ENCODE assay signal across 10 mouse cellular contexts in the genomic region with DNA sequence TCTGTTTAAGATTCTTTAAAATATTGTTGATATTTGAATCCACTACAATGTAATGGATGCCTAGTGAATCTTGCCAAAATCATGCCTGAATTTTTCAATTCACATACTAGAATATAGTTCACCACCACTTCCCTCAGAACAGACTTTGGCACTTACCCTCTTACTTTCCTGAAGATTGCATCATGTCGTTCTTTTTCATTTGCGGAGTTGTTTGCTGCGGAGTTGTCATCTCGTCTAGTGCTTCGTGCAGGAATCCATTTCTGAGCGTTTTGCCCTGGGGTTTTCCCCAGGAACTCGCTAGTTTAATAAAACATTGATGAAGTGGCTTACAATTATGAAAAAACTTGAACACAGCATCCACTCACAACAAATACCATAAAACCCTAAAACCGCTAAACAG. TPM values are rescaled to one million over a fixed set of nuclear protein-coding genes. Genes with fewer than 3 reads are reported as not detected.
DNase-seq lines count a peak whose midpoint lies in the region; ATAC-seq and TF ChIP-seq lines count a peak whose summit lies in the region.
"Had no signal": no experiment of that assay in that cellular context is flagged by ENCODE, and none has a peak within 500 bp of the region (broad histone marks: within the 10 kb centered on the region; RNA-seq: fewer than 3 reads in every experiment).

No protein-coding gene starts in this region.

- DNase-seq in lung, postnatal 10 days, result no peak
- no peak for DNase-seq in intestine, embryonic 14.5 days (ENCODE audit: low spot score)
- DNase-seq in layer of hippocampus, adult 11-12 months (ENCODE audit: low spot score), result no peak
- no peak for DNase-seq in urinary bladder, postnatal 36 days (ENCODE audit: low spot score in 2 of 2)
- DNase-seq in adrenal gland, postnatal 14 days, result no peak
- DNase-seq: cerebellum, postnatal 10 days had no signal

- H3K4me3 ChIP-seq in lung, embryonic 15.5 days, result no peak overlapping the region
- peak overlapping the region; percentile 96; the same call in 1 of the 2 replicates for H3K4me3 ChIP-seq in embryonic facial prominence, embryonic 12.5 days
- peak overlapping the region; percentile 94 for H3K4me3 ChIP-seq in intestine, embryonic 14.5 days (ENCODE audit: low read depth, low read length)
- H3K4me3 ChIP-seq in myocyte, result peak overlapping the region; percentile 96

- H3K27me3 ChIP-seq in lung, embryonic 15.5 days, result no peaks in the 10 kb centered on the region
- H3K27me3 ChIP-seq in embryonic facial prominence, embryonic 12.5 days, result no peaks in the 10 kb centered on the region
- no peaks in the 10 kb centered on the region for H3K27me3 ChIP-seq in intestine, embryonic 14.5 days (replicated peaks; ENCODE audit: control insufficient read depth, insufficient read depth, low read length)
- no peaks in the 10 kb centered on the region for H3K27me3 ChIP-seq in myocyte (ENCODE audit: control insufficient read depth, insufficient read depth, insufficient read length)

- no peak overlapping the region for H3K27ac ChIP-seq in lung, embryonic 15.5 days
- H3K27ac ChIP-seq in embryonic facial prominence, embryonic 12.5 days, result no peak overlapping the region
- no peak overlapping the region for H3K27ac ChIP-seq in intestine, embryonic 14.5 days (ENCODE audit: low read depth)

- H3K9ac ChIP-seq in lung, embryonic 15.5 days, result no peak overlapping the region
- H3K9ac ChIP-seq in embryonic facial prominence, embryonic 12.5 days, result no peak overlapping the region
- no peak overlapping the region for H3K9ac ChIP-seq in intestine, embryonic 14.5 days (ENCODE audit: low read length)

- peaks cover 61% of the 10 kb centered on the region for H3K36me3 ChIP-seq in lung, embryonic 15.5 days
- H3K36me3 ChIP-seq in embryonic facial prominence, embryonic 12.5 days, result peaks cover 60% of the 10 kb centered on the region
- H3K36me3 ChIP-seq in intestine, embryonic 14.5 days (ENCODE audit: control insufficient read depth, insufficient read depth, low read length), result peaks cover 67% of the 10 kb centered on the region
- peaks cover 67% of the 10 kb centered on the region for H3K36me3 ChIP-seq in myocyte (ENCODE audit: control insufficient read depth, insufficient read depth)

- WGBS in lung, embryonic 15.5 days, result 71% methylated on average over 8 of the region's 8 CpGs
- 91% methylated on average over 8 of the region's 8 CpGs for WGBS in embryonic facial prominence, embryonic 12.5 days
- 84% methylated on average over 8 of the region's 8 CpGs for WGBS in intestine, embryonic 14.5 days

- ATAC-seq in lung, embryonic 15.5 days (ENCODE audit: borderline replicate concordance, extremely low read depth, low FRiP score, low TSS enrichment), result no peak
- no peak for ATAC-seq in embryonic facial prominence, embryonic 12.5 days (ENCODE audit: insufficient number of reproducible peaks, insufficient read depth, low FRiP score, low TSS enrichment)
- no peak for ATAC-seq in intestine, embryonic 14.5 days (replicated peaks; ENCODE audit: low FRiP score, low TSS enrichment, low read depth)
- ATAC-seq: activated CD4-positive, CD25-positive, alpha-beta regulatory T cell, adult 4 months had no signal

- no peaks in the 10 kb centered on the region for H3K9me3 ChIP-seq in lung, embryonic 15.5 days
- no peaks in the 10 kb centered on the region for H3K9me3 ChIP-seq in embryonic facial prominence, embryonic 12.5 days
- H3K9me3 ChIP-seq in intestine, embryonic 14.5 days (ENCODE audit: control insufficient read depth, low read length), result no peaks in the 10 kb centered on the region

- H3ac ChIP-seq in myocyte (ENCODE audit: control insufficient read depth, insufficient read length), result no peak overlapping the region

- peak overlapping the region; percentile 83 for H3K4me2 ChIP-seq in lung, embryonic 15.5 days
- peak overlapping the region; percentile 88 for H3K4me2 ChIP-seq in embryonic facial prominence, embryonic 12.5 days (replicated peaks)
- peak overlapping the region; percentile 82 for H3K4me2 ChIP-seq in intestine, embryonic 14.5 days (ENCODE audit: low read length)
- peak overlapping the region; percentile 88 for H3K4me2 ChIP-seq in myocyte (ENCODE audit: low read depth)

- H3K4me1 ChIP-seq in lung, embryonic 15.5 days, result peaks cover 20% of the 10 kb centered on the region
- H3K4me1 ChIP-seq in embryonic facial prominence, embryonic 12.5 days, result peaks cover 18% of the 10 kb centered on the region
- H3K4me1 ChIP-seq in intestine, embryonic 14.5 days (replicated peaks; ENCODE audit: control insufficient read depth, insufficient read depth, low read length), result peaks cover 20% of the 10 kb centered on the region

- no peak for TF ChIP-seq POLR2A in myocyte (IDR thresholded peaks at IDR 0.05; ENCODE audit: insufficient read length, low read depth)

- H3K79me2 ChIP-seq in myocyte (ENCODE audit: control insufficient read depth, insufficient read depth), result peaks cover 59% of the 10 kb centered on the region

TF ChIP-seq in myocyte, 11 proteins besides CTCF, POLR2A, EP300 and RAD21:
- TF ChIP-seq USF1 (IDR thresholded peaks at IDR 0.05; ENCODE audit: low read depth), result no peak
- no peak for TF ChIP-seq TCF12 (IDR thresholded peaks at IDR 0.05; ENCODE audit: insufficient read depth, poor library complexity, severe bottlenecking)
- no peak for TF ChIP-seq MYOD1 (IDR thresholded peaks at IDR 0.05; ENCODE audit: control insufficient read depth in 1 of 3, insufficient read length in 2 of 3, low read depth in 2 of 3)
- no peak for TF ChIP-seq SRF (IDR thresholded peaks at IDR 0.05; ENCODE audit: control insufficient read depth, insufficient read length, low read depth)
- peak; percentile 49; the same call in 1 of the 2 replicates for TF ChIP-seq CEBPB (IDR thresholded peaks at IDR 0.05; ENCODE audit: insufficient read depth, poor library complexity, severe bottlenecking)
TF ChIP-seq in myocyte: peak in this region for 1.

RNA-seq across cellular contexts. Expression of gene Eif4g2, which starts 2.8 kb away (rescaled TPM):
- 735 and 742 TPM in 2 replicates for polyA plus RNA-seq in lung, embryonic 15.5 days (2015; fragmentation: Nextera tagmentation; extraction: Ambion mirVana)
- 989 and 1,084 TPM in 2 replicates for polyA plus RNA-seq in embryonic facial prominence, embryonic 12.5 days (2016; fragmentation: Nextera tagmentation; extraction: Ambion mirVana)
- polyA plus RNA-seq in intestine, embryonic 14.5 days (2014; fragmentation: Nextera tagmentation; extraction: Ambion mirVana), result 833 and 948 TPM in 2 replicates
- polyA plus RNA-seq in myocyte (2012; fragmentation: generic; extraction: Trizol), result 408 TPM
- total RNA-seq in adrenal gland, postnatal 14 days (2021), result 933 and 946 TPM in 2 replicates

RNA-seq across cellular contexts. Expression of gene Ctr9, which starts 51.3 kb away (rescaled TPM):
- 56.3 and 66.7 TPM in 2 replicates for polyA plus RNA-seq in lung, embryonic 15.5 days (2015; fragmentation: Nextera tagmentation; extraction: Ambion mirVana)
- polyA plus RNA-seq in embryonic facial prominence, embryonic 12.5 days (2016; fragmentation: Nextera tagmentation; extraction: Ambion mirVana), result 89.7 and 94.5 TPM in 2 replicates
- 54.0 and 61.2 TPM in 2 replicates for polyA plus RNA-seq in intestine, embryonic 14.5 days (2014; fragmentation: Nextera tagmentation; extraction: Ambion mirVana)
- polyA plus RNA-seq in myocyte (2012; fragmentation: generic; extraction: Trizol), result 16.5 TPM
- 42.5 and 45.9 TPM in 2 replicates for total RNA-seq in adrenal gland, postnatal 14 days (2021)
